Mouse (Mus musculus): ENCODE data around the gene Tm4sf1. TPM values are rescaled to one million over a fixed set of nuclear protein-coding genes. Genes with fewer than 3 reads are reported as not detected.

Tm4sf1 gene
- polyA plus RNA-seq, 1 experiment from 2014 or later = 249 TPM

- Histone ChIP-seq H3K36me3 (ENCODE audit: insufficient read depth, low read length) (no peaks in the 10 kb centered on the region), H3K27me3 (ENCODE audit: insufficient read depth, low read length) (no peaks in the 10 kb centered on the region), H3K9ac (replicated peaks; ENCODE audit: low read length) (no peak overlapping the region), H3K4me1 (ENCODE audit: insufficient read depth, low read length) (0 out of 2 replicates have a peak, but pooled peaks cover 5% of the 10 kb centered on the region), H3K4me2 (replicated peaks; ENCODE audit: low read depth, low read length) (no peak overlapping the region), H3K9me3 (ENCODE audit: low read length) (no peaks in the 10 kb centered on the region), H3K27ac (ENCODE audit: low read length) (no peak overlapping the region), H3K4me3 (ENCODE audit: low read length) (no peak overlapping the region)
- 67% methylated on average over 5 of the region's 5 CpGs for WGBS
- no peak for ATAC-seq (ENCODE audit: low FRiP score, low TSS enrichment)
These were observed 2.7 kb upstream of the Tm4sf1 start for GRCm38 (mm10) chr3:57304484-57304883.

- ATAC-seq (ENCODE audit: low FRiP score, low TSS enrichment) = no peak
- Histone ChIP-seq H3K4me3 (ENCODE audit: low read length) (no peak overlapping the region), H3K36me3 (ENCODE audit: insufficient read depth, low read length) (no peaks in the 10 kb centered on the region), H3K9me3 (ENCODE audit: low read length) (no peaks in the 10 kb centered on the region), H3K27me3 (ENCODE audit: insufficient read depth, low read length) (no peaks in the 10 kb centered on the region), H3K4me2 (replicated peaks; ENCODE audit: low read depth, low read length) (no peak overlapping the region), H3K4me1 (ENCODE audit: insufficient read depth, low read length) (0 out of 2 replicates have a peak, but pooled peaks cover 5% of the 10 kb centered on the region), H3K27ac (ENCODE audit: low read length) (no peak overlapping the region), H3K9ac (replicated peaks; ENCODE audit: low read length) (no peak overlapping the region)
- WGBS = 58% methylated on average over 4 of the region's 4 CpGs
These were observed 2.3 kb upstream of the Tm4sf1 start for GRCm38 (mm10) chr3:57304050-57304449.

- Histone ChIP-seq H3K4me2 (replicated peaks; ENCODE audit: low read depth, low read length) (no peak overlapping the region), H3K4me3 (ENCODE audit: low read length) (no peak overlapping the region), H3K9me3 (ENCODE audit: low read length) (no peaks in the 10 kb centered on the region), H3K4me1 (ENCODE audit: insufficient read depth, low read length) (0 out of 2 replicates have a peak, but pooled peaks cover 5% of the 10 kb centered on the region), H3K27ac (ENCODE audit: low read length) (no peak overlapping the region), H3K27me3 (ENCODE audit: insufficient read depth, low read length) (no peaks in the 10 kb centered on the region), H3K36me3 (ENCODE audit: insufficient read depth, low read length) (no peaks in the 10 kb centered on the region), H3K9ac (replicated peaks; ENCODE audit: low read length) (no peak overlapping the region)
- ATAC-seq (ENCODE audit: low FRiP score, low TSS enrichment) = no peak
- WGBS = 63% methylated on average over 3 of the region's 3 CpGs
These were observed 1.7 kb upstream of the Tm4sf1 start for GRCm38 (mm10) chr3:57303486-57303885.

GRCm38 (mm10) chr3:57302886-57303285 lies 1.1 kb upstream of the Tm4sf1 start:
- no peak overlapping the region for H3K4me3 ChIP-seq (ENCODE audit: low read length)
- H3K36me3 ChIP-seq (ENCODE audit: insufficient read depth, low read length) = no peaks in the 10 kb centered on the region
- no peak overlapping the region for H3K27ac ChIP-seq (ENCODE audit: low read length)
- no peaks in the 10 kb centered on the region for H3K27me3 ChIP-seq (ENCODE audit: insufficient read depth, low read length)
- no peaks in the 10 kb centered on the region for H3K9me3 ChIP-seq (ENCODE audit: low read length)
- WGBS = 64% methylated on average over 2 of the region's 2 CpGs
- H3K4me1 ChIP-seq (ENCODE audit: insufficient read depth, low read length) = 0 out of 2 replicates have a peak, but pooled peaks cover 5% of the 10 kb centered on the region
- H3K9ac ChIP-seq (replicated peaks; ENCODE audit: low read length) = no peak overlapping the region
- ATAC-seq (ENCODE audit: low FRiP score, low TSS enrichment) = no peak
- no peak overlapping the region for H3K4me2 ChIP-seq (replicated peaks; ENCODE audit: low read depth, low read length)

GRCm38 (mm10) chr3:57301366-57301765 lies 422 bp downstream of the Tm4sf1 start:
- Histone ChIP-seq H3K27ac (ENCODE audit: low read length) (no peak overlapping the region), H3K4me3 (ENCODE audit: low read length) (no peak overlapping the region), H3K9ac (replicated peaks; ENCODE audit: low read length) (no peak overlapping the region), H3K4me1 (ENCODE audit: insufficient read depth, low read length) (0 out of 2 replicates have a peak, but pooled peaks cover 5% of the 10 kb centered on the region), H3K9me3 (ENCODE audit: low read length) (no peaks in the 10 kb centered on the region), H3K4me2 (replicated peaks; ENCODE audit: low read depth, low read length) (no peak overlapping the region), H3K36me3 (ENCODE audit: insufficient read depth, low read length) (no peaks in the 10 kb centered on the region), H3K27me3 (ENCODE audit: insufficient read depth, low read length) (no peaks in the 10 kb centered on the region)
- no peak for ATAC-seq (ENCODE audit: low FRiP score, low TSS enrichment)
- 75% methylated on average over 4 of the region's 4 CpGs for WGBS

- H3K27ac ChIP-seq (ENCODE audit: low read length) = no peak overlapping the region
- WGBS = 79% methylated on average over 2 of the region's 2 CpGs
These were observed 3.8 kb downstream of the Tm4sf1 start for GRCm38 (mm10) chr3:57297991-57298390.

GRCm38 (mm10) chr3:57296574-57296973 lies 5.2 kb downstream of the Tm4sf1 start:
- peaks cover 19% of the 10 kb centered on the region for H3K4me1 ChIP-seq (ENCODE audit: insufficient read depth, low read length)
- ATAC-seq (ENCODE audit: low FRiP score, low TSS enrichment) = no peak
- H3K9me3 ChIP-seq (ENCODE audit: low read length) = no peaks in the 10 kb centered on the region
- H3K27ac ChIP-seq (ENCODE audit: low read length) = no peak overlapping the region
- no peak overlapping the region for H3K4me3 ChIP-seq (ENCODE audit: low read length)
- H3K9ac ChIP-seq (replicated peaks; ENCODE audit: low read length) = no peak overlapping the region
- H3K36me3 ChIP-seq (ENCODE audit: insufficient read depth, low read length) = no peaks in the 10 kb centered on the region
- H3K4me2 ChIP-seq (replicated peaks; ENCODE audit: low read depth, low read length) = no peak overlapping the region
- no peaks in the 10 kb centered on the region for H3K27me3 ChIP-seq (ENCODE audit: insufficient read depth, low read length)

More at GRCm38 (mm10) chr3:57297991-57298390, 3.8 kb downstream of the Tm4sf1 start:
- Histone ChIP-seq H3K36me3 (ENCODE audit: insufficient read depth, low read length) (no peaks in the 10 kb centered on the region), H3K9ac (replicated peaks; ENCODE audit: low read length) (no peak overlapping the region), H3K27me3 (ENCODE audit: insufficient read depth, low read length) (no peaks in the 10 kb centered on the region), H3K4me3 (ENCODE audit: low read length) (no peak overlapping the region), H3K4me2 (replicated peaks; ENCODE audit: low read depth, low read length) (no peak overlapping the region), H3K9me3 (ENCODE audit: low read length) (no peaks in the 10 kb centered on the region), H3K4me1 (ENCODE audit: insufficient read depth, low read length) (peaks cover 19% of the 10 kb centered on the region)
- no peak for ATAC-seq (ENCODE audit: low FRiP score, low TSS enrichment)

GRCm38 (mm10) chr3:57295631-57296030 lies 6.2 kb downstream of the Tm4sf1 start:
- Histone ChIP-seq H3K36me3 (ENCODE audit: insufficient read depth, low read length) (no peaks in the 10 kb centered on the region; the same call in 1 of the 2 replicates), H3K27me3 (ENCODE audit: insufficient read depth, low read length) (no peaks in the 10 kb centered on the region), H3K9ac (replicated peaks; ENCODE audit: low read length) (peak overlapping the region; percentile 56; the same call in 1 of the 2 replicates), H3K27ac (ENCODE audit: low read length) (peak overlapping the region; percentile 89), H3K4me1 (ENCODE audit: insufficient read depth, low read length) (peaks cover 19% of the 10 kb centered on the region), H3K4me3 (ENCODE audit: low read length) (no peak overlapping the region), H3K4me2 (replicated peaks; ENCODE audit: low read depth, low read length) (peak overlapping the region; percentile 44), H3K9me3 (ENCODE audit: low read length) (no peaks in the 10 kb centered on the region)
- WGBS = 60% methylated on average over 4 of the region's 4 CpGs
- peak; percentile 53 for ATAC-seq (ENCODE audit: low FRiP score, low TSS enrichment)

GRCm38 (mm10) chr3:57294742-57295525 lies 6.9 kb downstream of the Tm4sf1 start:
- Histone ChIP-seq H3K4me2 (replicated peaks; ENCODE audit: low read depth, low read length) (peak overlapping the region; percentile 44), H3K4me1 (ENCODE audit: insufficient read depth, low read length) (peaks cover 19% of the 10 kb centered on the region), H3K36me3 (ENCODE audit: insufficient read depth, low read length) (no peaks in the 10 kb centered on the region; the same call in 1 of the 2 replicates), H3K9ac (replicated peaks; ENCODE audit: low read length) (peak overlapping the region; percentile 56), H3K4me3 (ENCODE audit: low read length) (peak overlapping the region; percentile 39), H3K27me3 (ENCODE audit: insufficient read depth, low read length) (no peaks in the 10 kb centered on the region), H3K27ac (ENCODE audit: low read length) (peak overlapping the region; percentile 89), H3K9me3 (ENCODE audit: low read length) (no peaks in the 10 kb centered on the region)
- ATAC-seq (ENCODE audit: low FRiP score, low TSS enrichment) = peak; percentile 77
- 26% methylated on average over 21 of the region's 21 CpGs for WGBS

GRCm38 (mm10) chr3:57293925-57294324 lies 7.9 kb downstream of the Tm4sf1 start:
- peak overlapping the region; percentile 56 for H3K9ac ChIP-seq (replicated peaks; ENCODE audit: low read length)
- H3K4me1 ChIP-seq (ENCODE audit: insufficient read depth, low read length) = peaks cover 24% of the 10 kb centered on the region
- H3K4me2 ChIP-seq (replicated peaks; ENCODE audit: low read depth, low read length) = peak overlapping the region; percentile 44
- peak overlapping the region; percentile 39 for H3K4me3 ChIP-seq (ENCODE audit: low read length)
- 0 out of 2 replicates have a peak, but pooled peaks have one; percentile 13 for ATAC-seq (ENCODE audit: low FRiP score, low TSS enrichment)
- 11% methylated on average over 4 of the region's 4 CpGs for WGBS
- H3K27ac ChIP-seq (ENCODE audit: low read length) = peak overlapping the region; percentile 89
- no peaks in the 10 kb centered on the region for H3K9me3 ChIP-seq (ENCODE audit: low read length)
- H3K27me3 ChIP-seq (ENCODE audit: insufficient read depth, low read length) = no peaks in the 10 kb centered on the region
- peaks cover 6% of the 10 kb centered on the region for H3K36me3 ChIP-seq (ENCODE audit: insufficient read depth, low read length)

Measured in kidney, embryonic 16.5 days (tissue).